ENCODE assay signal across 22 mouse cellular contexts in genomic region chr12:91495497-91496225, GRCm38 (mm10).
DNase-seq lines count a peak whose midpoint lies in the region; ATAC-seq and TF ChIP-seq lines count a peak whose summit lies in the region.
"Had no signal": no experiment of that assay in that cellular context is flagged by ENCODE, and none has a peak within 500 bp of the region (broad histone marks: within the 10 kb centered on the region; RNA-seq: fewer than 3 reads in every experiment).

No protein-coding gene starts in this region.

- no peak overlapping the region for H3K4me3 ChIP-seq in forebrain, embryonic 15.5 days
- H3K4me3 ChIP-seq in midbrain, embryonic 11.5 days (ENCODE audit: low read depth, low read length): no peak overlapping the region
- H3K4me3 ChIP-seq in stomach, postnatal 0 days (ENCODE audit: low read depth, low read length): no peak overlapping the region
- H3K4me3 ChIP-seq in layer of hippocampus, adult 2 months: no peak overlapping the region
- H3K4me3 ChIP-seq: erythroblast, embryonic 14.5 days; left cerebral cortex, adult 2 months; limb, embryonic 15.5 days; stomach, embryonic 15.5 days had no signal

- no peak for TF ChIP-seq CTCF in stomach, postnatal 0 days (IDR thresholded peaks at IDR 0.05; ENCODE audit: low read depth)
- no peak for TF ChIP-seq CTCF in layer of hippocampus, adult 2 months (conservative IDR thresholded peaks at IDR 0.05)

- H3K27me3 ChIP-seq in forebrain, embryonic 15.5 days: no peaks in the 10 kb centered on the region
- H3K27me3 ChIP-seq in midbrain, embryonic 11.5 days (ENCODE audit: control insufficient read depth, insufficient read depth, low read length): no peaks in the 10 kb centered on the region
- H3K27me3 ChIP-seq in stomach, postnatal 0 days (ENCODE audit: control insufficient read depth, insufficient read depth, low read length): no peaks in the 10 kb centered on the region
- H3K27me3 ChIP-seq: limb, embryonic 15.5 days; stomach, embryonic 15.5 days had no signal

- no peaks in the 10 kb centered on the region for H3K36me3 ChIP-seq in forebrain, embryonic 15.5 days
- no peaks in the 10 kb centered on the region for H3K36me3 ChIP-seq in midbrain, embryonic 11.5 days (ENCODE audit: control insufficient read depth, insufficient read depth, low read length)
- no peaks in the 10 kb centered on the region for H3K36me3 ChIP-seq in stomach, postnatal 0 days (ENCODE audit: control insufficient read depth, insufficient read depth, low read length)
- H3K36me3 ChIP-seq: limb, embryonic 15.5 days; stomach, embryonic 15.5 days had no signal

- peak; percentile 67; the same call in 1 of the 2 replicates for ATAC-seq in forebrain, embryonic 15.5 days (replicated peaks)
- 0 out of 2 replicates have a peak, but pooled peaks have one; percentile 46 for ATAC-seq in midbrain, embryonic 11.5 days (ENCODE audit: low FRiP score)
- no peak for ATAC-seq in stomach, postnatal 0 days (ENCODE audit: low FRiP score, low TSS enrichment)
- ATAC-seq: activated CD4-positive, CD25-positive, alpha-beta regulatory T cell, adult 4 months; CD4-positive, CD25-positive, alpha-beta regulatory T cell, adult 4 months had no signal

- peak overlapping the region; percentile 14; the same call in 1 of the 2 replicates for H3K9ac ChIP-seq in forebrain, embryonic 15.5 days (replicated peaks)
- H3K9ac ChIP-seq in midbrain, embryonic 11.5 days (ENCODE audit: low read length): no peak overlapping the region
- H3K9ac ChIP-seq in stomach, postnatal 0 days (ENCODE audit: low read length): no peak overlapping the region
- H3K9ac ChIP-seq: limb, embryonic 15.5 days; stomach, embryonic 15.5 days had no signal

- TF ChIP-seq EP300 in stomach, postnatal 0 days (optimal IDR thresholded peaks at IDR 0.05): no peak

- no peaks in the 10 kb centered on the region for H3K9me3 ChIP-seq in forebrain, embryonic 15.5 days
- no peaks in the 10 kb centered on the region for H3K9me3 ChIP-seq in midbrain, embryonic 11.5 days (ENCODE audit: control insufficient read depth, low read length)
- no peaks in the 10 kb centered on the region for H3K9me3 ChIP-seq in stomach, postnatal 0 days (ENCODE audit: control insufficient read depth, low read length)
- H3K9me3 ChIP-seq: limb, embryonic 15.5 days; stomach, embryonic 15.5 days had no signal

- H3K27ac ChIP-seq in forebrain, embryonic 15.5 days (replicated peaks): peak overlapping the region; percentile 53
- no peak overlapping the region for H3K27ac ChIP-seq in midbrain, embryonic 11.5 days (ENCODE audit: low read depth, low read length)
- H3K27ac ChIP-seq in stomach, postnatal 0 days (replicated peaks): no peak overlapping the region
- H3K27ac ChIP-seq in layer of hippocampus, adult 2 months: no peak overlapping the region
- H3K27ac ChIP-seq: left cerebral cortex, adult 2 months; limb, embryonic 15.5 days; stomach, embryonic 15.5 days had no signal

- DNase-seq in retina, postnatal 1 day: peak; percentile 22
- no peak for DNase-seq in retina, embryonic 14.5 days (ENCODE audit: low spot score)
- DNase-seq in midbrain, embryonic 11.5 days (ENCODE audit: low spot score, missing footprints): peak; percentile 79
- peak; percentile 15 for DNase-seq in stomach, postnatal 0 days (ENCODE audit: low spot score)
- DNase-seq in kidney, adult 18-20 months: no peak
- no peak for DNase-seq in gastrocnemius, postnatal 25 days
- DNase-seq in layer of hippocampus, adult 2 months (ENCODE audit: low spot score in 2 of 2): no peak
- DNase-seq: cerebellum, adult 11-12 months; embryo, embryonic 11 days; heart, adult 18-20 months; heart, postnatal 14 days; kidney, adult 2 months; kidney, postnatal 4 days; lung, postnatal 4 days; thymus, postnatal 25 days had no signal

- 35% methylated on average over 11 of the region's 11 CpGs for WGBS in forebrain, embryonic 15.5 days
- 58% methylated on average over 10 of the region's 11 CpGs for WGBS in midbrain, embryonic 11.5 days
- WGBS in stomach, postnatal 0 days: 44% methylated on average over 11 of the region's 11 CpGs

- H3K4me2 ChIP-seq in forebrain, embryonic 15.5 days (replicated peaks): peak overlapping the region; percentile 27
- H3K4me2 ChIP-seq in midbrain, embryonic 11.5 days: no peak overlapping the region
- no peak overlapping the region for H3K4me2 ChIP-seq in stomach, postnatal 0 days (replicated peaks; ENCODE audit: low read depth)
- H3K4me2 ChIP-seq: limb, embryonic 15.5 days; stomach, embryonic 15.5 days had no signal

- peaks cover 17% of the 10 kb centered on the region for H3K4me1 ChIP-seq in forebrain, embryonic 15.5 days
- peaks cover 4% of the 10 kb centered on the region for H3K4me1 ChIP-seq in midbrain, embryonic 11.5 days (ENCODE audit: control insufficient read depth, insufficient read depth, low read length)
- H3K4me1 ChIP-seq in stomach, postnatal 0 days (replicated peaks; ENCODE audit: control insufficient read depth, insufficient read depth): no peaks in the 10 kb centered on the region
- H3K4me1 ChIP-seq: limb, embryonic 15.5 days; stomach, embryonic 15.5 days had no signal

Comparison
In these comparisons a context has a peak if more than half of its experiments do, and no peak if none do; other contexts are left out.
1. DNase-seq: peak in retina, postnatal 1 day (single experiment), midbrain, embryonic 11.5 days (single experiment) and stomach, postnatal 0 days (single experiment); none in retina, embryonic 14.5 days (single experiment), kidney, adult 18-20 months (single experiment), gastrocnemius, postnatal 25 days (single experiment) and layer of hippocampus, adult 2 months (0 of 2).